Mouse (Mus musculus): Measurements from ENCODE around the gene N4bp2l1. TPM values are rescaled to one million over a fixed set of nuclear protein-coding genes. Genes with fewer than 3 reads are reported as not detected.

The N4bp2l1 gene
- polyA plus RNA-seq, 1 experiment = 5.9 TPM

DNA sequence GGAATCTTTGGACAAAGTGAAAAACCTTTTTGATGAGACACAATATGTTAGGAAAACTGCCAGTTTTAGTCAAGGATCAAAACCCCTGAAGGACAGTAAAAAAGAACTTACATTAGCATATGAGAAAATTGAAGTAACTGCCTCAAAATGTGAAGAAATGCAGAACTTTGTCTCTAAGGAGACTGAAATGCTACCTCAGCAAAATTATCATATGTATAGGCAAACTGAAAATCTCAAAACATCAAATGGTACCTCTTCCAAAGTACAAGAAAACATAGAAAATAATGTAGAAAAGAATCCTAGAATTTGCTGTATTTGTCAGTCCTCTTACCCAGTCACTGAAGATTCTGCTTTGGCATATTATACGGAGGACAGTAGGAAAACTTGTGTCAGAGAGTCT lies 55.7 kb downstream of the N4bp2l1 start:
- Histone ChIP-seq H3K27me3 (replicated peaks) (no peaks in the 10 kb centered on the region), H3K36me3 (replicated peaks; ENCODE audit: low read length) (peaks cover 38% of the 10 kb centered on the region), H3K9me3 (no peaks in the 10 kb centered on the region; the same call in 1 of the 2 replicates), H3K4me3 (replicated peaks) (no peak overlapping the region), H3K4me1 (no peaks in the 10 kb centered on the region)
- TF ChIP-seq GATA1 (IDR thresholded peaks at IDR 0.05; ENCODE audit: borderline replicate concordance, low read length) (no peak), FLI1 (IDR thresholded peaks at IDR 0.05; ENCODE audit: low read length) (no peak)

DNA sequence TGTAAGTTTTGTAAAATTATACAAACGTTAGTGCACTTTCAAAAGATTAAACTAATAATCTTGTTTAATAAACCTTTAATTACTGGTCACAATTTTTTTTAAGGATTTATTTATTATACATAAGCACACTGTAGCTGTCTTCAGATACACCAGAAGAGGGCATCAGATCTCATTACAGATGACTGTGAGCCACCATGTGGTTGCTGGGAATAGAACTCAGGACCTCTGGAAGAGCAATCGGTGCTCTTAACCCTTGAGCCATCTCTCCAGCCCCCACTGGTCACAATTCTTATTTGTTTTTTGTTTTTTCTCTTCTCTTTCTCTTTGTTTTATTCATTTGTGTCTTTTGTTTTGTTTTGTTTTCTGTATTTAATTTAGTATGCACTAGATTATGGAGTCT lies 71.7 kb downstream of the N4bp2l1 start:
- H3K9me3 ChIP-seq = no peaks in the 10 kb centered on the region
- no peaks in the 10 kb centered on the region for H3K27me3 ChIP-seq (replicated peaks)
- TF ChIP-seq FLI1 (IDR thresholded peaks at IDR 0.05; ENCODE audit: low read length) (no peak), GATA1 (IDR thresholded peaks at IDR 0.05; ENCODE audit: borderline replicate concordance, low read length) (no peak)
- peaks cover 10% of the 10 kb centered on the region for H3K36me3 ChIP-seq (replicated peaks; ENCODE audit: low read length)
- no peak overlapping the region for H3K4me3 ChIP-seq (replicated peaks)
- peaks cover 21% of the 10 kb centered on the region for H3K4me1 ChIP-seq

DNA sequence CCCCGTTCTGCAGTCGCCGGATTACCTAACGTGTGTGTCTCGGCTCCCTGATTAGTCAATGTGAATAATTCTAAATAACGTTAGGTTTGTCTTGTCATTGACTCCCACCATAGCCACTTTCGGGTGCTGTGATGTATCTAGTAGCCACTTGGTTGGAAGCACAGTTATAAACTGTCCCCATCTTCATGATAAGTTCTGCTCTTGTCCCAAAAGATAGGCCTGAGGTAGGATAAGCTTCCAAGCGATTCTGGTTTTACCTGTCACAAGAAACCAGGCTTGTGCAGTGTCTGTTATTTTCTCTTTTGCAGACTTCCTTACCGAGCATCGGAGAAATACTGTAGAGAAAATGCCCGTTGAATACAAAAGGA lies 74.1 kb downstream of the N4bp2l1 start:
- H3K27me3 ChIP-seq (replicated peaks) = peaks cover 1% of the 10 kb centered on the region
- H3K9me3 ChIP-seq = no peaks in the 10 kb centered on the region
- TF ChIP-seq FLI1 (IDR thresholded peaks at IDR 0.05; ENCODE audit: low read length) (no peak), GATA1 (IDR thresholded peaks at IDR 0.05; ENCODE audit: borderline replicate concordance, low read length) (no peak)
- peaks cover 4% of the 10 kb centered on the region for H3K36me3 ChIP-seq (replicated peaks; ENCODE audit: low read length)
- peaks cover 21% of the 10 kb centered on the region for H3K4me1 ChIP-seq
- H3K4me3 ChIP-seq (replicated peaks) = peak overlapping the region; percentile 94

DNA sequence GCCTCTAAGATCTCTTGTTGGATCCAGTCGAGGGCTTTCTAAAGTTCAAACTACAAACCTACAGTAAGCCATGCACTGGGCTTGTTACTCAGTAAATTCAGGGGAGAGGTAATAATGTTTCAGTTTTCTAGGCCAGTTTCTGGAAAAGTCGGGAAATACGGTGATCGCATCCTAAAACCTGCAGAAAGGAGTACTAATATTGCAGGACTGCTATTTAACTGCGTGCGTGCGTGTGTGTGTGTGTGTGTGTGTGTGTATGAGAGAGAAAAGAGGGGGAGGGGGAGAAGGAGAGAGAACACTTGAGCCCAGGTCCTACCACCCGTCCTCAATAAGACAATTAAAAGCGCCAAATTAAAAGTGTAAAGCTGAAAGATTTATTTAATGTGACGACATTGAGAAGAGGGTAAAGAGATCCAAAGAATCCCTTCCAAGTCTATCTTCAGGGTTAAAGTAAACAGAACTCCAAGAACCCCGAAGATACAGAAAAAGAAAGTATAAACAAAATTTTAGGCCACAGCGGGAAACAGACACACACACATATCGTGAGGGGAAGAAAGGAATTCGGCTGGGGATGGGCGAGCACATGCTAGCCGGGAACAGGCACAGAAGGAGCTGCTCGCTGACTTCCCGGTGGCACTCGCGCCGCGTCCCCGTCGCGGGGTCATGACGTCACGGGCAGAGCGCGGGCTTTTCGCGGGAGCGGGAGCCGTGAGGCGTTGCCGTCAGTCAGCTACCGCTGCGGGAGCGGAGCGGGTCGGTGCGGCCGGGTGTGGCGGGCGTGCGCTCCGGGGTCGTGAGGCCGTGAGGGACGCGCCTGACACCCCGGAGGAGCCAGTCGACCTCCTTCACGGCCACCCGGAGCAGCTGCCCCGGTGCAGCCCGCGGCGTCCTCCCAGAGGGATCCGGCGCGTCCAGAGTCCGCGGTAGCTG lies 74.8 kb downstream of the N4bp2l1 start, which contains the start of gene Brca2:
TSS of gene Brca2 (plus strand) at position 694 of the 930 bp plus-strand sequence.
- Histone ChIP-seq H3K4me3 (replicated peaks) (peak within 1 kb of the TSS; percentile 94), H3K9me3 (no peaks in the 10 kb centered on the region), H3K27me3 (replicated peaks) (peaks cover 6% of the 10 kb centered on the region), H3K4me1 (peaks cover 21% of the 10 kb centered on the region), H3K36me3 (replicated peaks; ENCODE audit: low read length) (peaks cover 4% of the 10 kb centered on the region)
- TF ChIP-seq GATA1 (IDR thresholded peaks at IDR 0.05; ENCODE audit: borderline replicate concordance, low read length) (no peak), FLI1 (IDR thresholded peaks at IDR 0.05; ENCODE audit: low read length) (no peak)

Other genes starting within 250 kb of the N4bp2l1 start
- not detected in 2 replicates for gene Zar1l, start 79.0 kb downstream of the N4bp2l1 start, polyA plus RNA-seq (2012; ENCODE audit: insufficient read depth, low replicate concordance)
- 1.9 and 11.7 TPM in 2 replicates for gene Brca2, start 74.6 kb downstream of the N4bp2l1 start, polyA plus RNA-seq (2012; ENCODE audit: insufficient read depth, low replicate concordance)
- 7.4 and 21.8 TPM in 2 replicates for gene N4bp2l2, start 69.0 kb upstream of the N4bp2l1 start, polyA plus RNA-seq (2012; ENCODE audit: insufficient read depth, low replicate concordance)
- 0.70 TPM in 1 of 2 replicates, not detected in the other for gene Pds5b, start 76.6 kb upstream of the N4bp2l1 start, polyA plus RNA-seq (2012; ENCODE audit: insufficient read depth, low replicate concordance)

All from megakaryocyte, embryonic 14.5 days (primary cell).